Mouse (Mus musculus) left cerebral cortex, adult 6 months (tissue): ENCODE results near the gene 0610030E20Rik. TPM values are rescaled to one million over a fixed set of nuclear protein-coding genes. Genes with fewer than 3 reads are reported as not detected.

ENCODE experiments used
- long read RNA-seq, 2 experiments: library from polyadenylated mRNA; unstranded; transcript quantifications; one replicate each; pipeline ENCODE4 v2.0.0; 2019 to 2020
- polyA plus RNA-seq: library from polyadenylated mRNA; unstranded; fragments of <200 nt; fragmentation: Nextera tagmentation; gene quantifications from 2 replicates; pipeline ENCODE4 v1.2.3, GENCODE M21; 2021

Gene 0610030E20Rik
- polyA plus RNA-seq, result 9.2 and 11.7 TPM in 2 replicates
- long read RNA-seq, experiment 1, full-length matches to known transcripts, result 19 of 23 reads
- long read RNA-seq, experiment 1, partial matches to known transcripts, result 2 of 23 reads
- long read RNA-seq, experiment 1, other reads (novel, unspliced or antisense), result 2 of 23 reads
- long read RNA-seq, experiment 2, full-length matches to known transcripts, result 15 of 20 reads
- long read RNA-seq, experiment 2, partial matches to known transcripts, result 3 of 20 reads
- long read RNA-seq, experiment 2, other reads (novel, unspliced or antisense), result 2 of 20 reads

GRCm38 (mm10) chr6:72347166-72347941, at the start of gene 0610030E20Rik:
Gene 0610030E20Rik, plus strand, starts transcription at chr6:72347317.

GRCm38 (mm10) chr6:72345074-72345567, 2.0 kb upstream of the 0610030E20Rik start, which contains the start of gene Usp39:
Gene Usp39, minus strand, starts transcription at chr6:72345184.

GRCm38 (mm10) chr6:72355066-72355911, 8.2 kb downstream of the 0610030E20Rik start, which contains the start of gene Tmem150a:
Gene Tmem150a, plus strand, starts transcription at chr6:72355447.

GRCm38 (mm10) chr6:72366844-72367443, 19.8 kb downstream of the 0610030E20Rik start, which contains the start of gene Rnf181:
Gene Rnf181, minus strand, starts transcription at chr6:72366956.

GRCm38 (mm10) chr6:72380131-72380770, 33.1 kb downstream of the 0610030E20Rik start, which contains the start of gene Vamp5:
Gene Vamp5, minus strand, starts transcription at chr6:72380468.

GRCm38 (mm10) chr6:72389941-72390771, 43.0 kb downstream of the 0610030E20Rik start, which contains the start of gene Vamp8:
Gene Vamp8, minus strand, starts transcription at chr6:72390703.

Other genes with a start within 250 kb of the 0610030E20Rik start
- gene St3gal5, start 249.7 kb upstream of the 0610030E20Rik start, polyA plus RNA-seq, result 62.5 and 126 TPM in 2 replicates
- gene Atoh8, start 111.7 kb upstream of the 0610030E20Rik start, polyA plus RNA-seq, result 0.63 and 1.0 TPM in 2 replicates
- gene Sftpb, start 42.7 kb upstream of the 0610030E20Rik start, polyA plus RNA-seq, result not detected in 2 replicates
- gene Usp39, start 2.1 kb upstream of the 0610030E20Rik start, polyA plus RNA-seq, result 27.1 and 33.1 TPM in 2 replicates
- 1.8 and 3.7 TPM in 2 replicates for gene Tmem150a, start 8.1 kb downstream of the 0610030E20Rik start, polyA plus RNA-seq
- 123 and 127 TPM in 2 replicates for gene Rnf181, start 19.6 kb downstream of the 0610030E20Rik start, polyA plus RNA-seq
- 18.9 and 19.9 TPM in 2 replicates for gene Vamp5, start 33.2 kb downstream of the 0610030E20Rik start, polyA plus RNA-seq
- gene Vamp8, start 43.4 kb downstream of the 0610030E20Rik start, polyA plus RNA-seq, result 42.8 and 51.0 TPM in 2 replicates
- 6.0 and 6.1 TPM in 2 replicates for gene Ggcx, start 67.0 kb downstream of the 0610030E20Rik start, polyA plus RNA-seq
- 106 and 136 TPM in 2 replicates for gene Mat2a, start 92.2 kb downstream of the 0610030E20Rik start, polyA plus RNA-seq
- 0.49 and 0.53 TPM in 2 replicates for gene Sh2d6, start 174.4 kb downstream of the 0610030E20Rik start, polyA plus RNA-seq
- 4.4 and 5.6 TPM in 2 replicates for gene Capg, start 197.1 kb downstream of the 0610030E20Rik start, polyA plus RNA-seq